Mouse (Mus musculus): ENCODE results near the gene Acvr2b. TPM values are rescaled to one million over a fixed set of nuclear protein-coding genes. Genes with fewer than 3 reads are reported as not detected.
A peak's percentile ranks its signal among the peaks of the same experiment; 100 is the strongest.
"Not testable (repeated sequence)": the region's sequence is repeated elsewhere in the genome, so short reads cannot be mapped to it uniquely, and the experiment has no call there.

The Acvr2b gene
- 19.3 and 20.3 TPM in 2 replicates for polyA plus RNA-seq (2015; fragmentation: Nextera tagmentation; extraction: Ambion mirVana)

- peak within 1 kb of the TSS; percentile 84 for H3K9ac ChIP-seq
- no peaks in the 10 kb centered on the region for H3K27me3 ChIP-seq (replicated peaks)
- peak within 1 kb of the TSS; percentile 98 for H3K4me2 ChIP-seq
- no peaks in the 10 kb centered on the region for H3K36me3 ChIP-seq
- no peaks in the 10 kb centered on the region for H3K9me3 ChIP-seq
- peaks cover 15% of the 10 kb centered on the region for H3K4me1 ChIP-seq
- ATAC-seq (ENCODE audit: insufficient read depth, low FRiP score, low read depth): peak; percentile 92
- WGBS: under 1% methylated on average over 31 of the region's 32 CpGs
- peak within 1 kb of the TSS; percentile 96 for H3K27ac ChIP-seq
- peak within 1 kb of the TSS; percentile 87 for H3K4me3 ChIP-seq (replicated peaks)
Observed at GRCm38 (mm10) chr9:119401801-119402214, at the start of gene Acvr2b. TSS of gene Acvr2b (plus strand) at chr9:119402118.

GRCm38 (mm10) chr9:119353926-119354325, 48.0 kb upstream of the Acvr2b start:
- 62% methylated on average over 6 of the region's 6 CpGs for WGBS
- Histone ChIP-seq H3K4me2 (no peak overlapping the region), H3K9me3 (no peaks in the 10 kb centered on the region), H3K36me3 (peaks cover 12% of the 10 kb centered on the region), H3K27ac (no peak overlapping the region), H3K27me3 (replicated peaks) (no peaks in the 10 kb centered on the region), H3K4me3 (replicated peaks) (no peak overlapping the region), H3K9ac (no peak overlapping the region), H3K4me1 (peaks cover 3% of the 10 kb centered on the region; the same call in 1 of the 2 replicates)
- no peak for ATAC-seq (ENCODE audit: insufficient read depth, low FRiP score, low read depth)

GRCm38 (mm10) chr9:119355943-119356342, 46.0 kb upstream of the Acvr2b start:
- Histone ChIP-seq H3K4me2 (no peak overlapping the region), H3K4me1 (peaks cover 3% of the 10 kb centered on the region; the same call in 1 of the 2 replicates), H3K36me3 (peaks cover 5% of the 10 kb centered on the region; the same call in 1 of the 2 replicates), H3K27ac (no peak overlapping the region), H3K27me3 (replicated peaks) (no peaks in the 10 kb centered on the region), H3K9ac (no peak overlapping the region), H3K9me3 (no peaks in the 10 kb centered on the region), H3K4me3 (replicated peaks) (no peak overlapping the region)
- WGBS: 62% methylated on average over 6 of the region's 6 CpGs
- no peak for ATAC-seq (ENCODE audit: insufficient read depth, low FRiP score, low read depth)

GRCm38 (mm10) chr9:119357331-119358057, 44.4 kb upstream of the Acvr2b start, which contains the start of gene Xylb:
TSS of gene Xylb (plus strand) at chr9:119357381.
- Histone ChIP-seq H3K27ac (no peak within 1 kb of the TSS), H3K4me1 (peaks cover 3% of the 10 kb centered on the region; the same call in 1 of the 2 replicates), H3K4me2 (peak within 1 kb of the TSS; percentile 87), H3K9me3 (no peaks in the 10 kb centered on the region), H3K36me3 (no peaks in the 10 kb centered on the region), H3K4me3 (replicated peaks) (peak within 1 kb of the TSS; percentile 81), H3K27me3 (replicated peaks) (no peaks in the 10 kb centered on the region), H3K9ac (peak within 1 kb of the TSS; percentile 44)
- 2% methylated on average over 63 of the region's 65 CpGs for WGBS
- peak; percentile 86 for ATAC-seq (ENCODE audit: insufficient read depth, low FRiP score, low read depth)

- no peak overlapping the region for H3K27ac ChIP-seq
- peak overlapping the region; percentile 81 for H3K4me3 ChIP-seq (replicated peaks)
- H3K9me3 ChIP-seq: no peaks in the 10 kb centered on the region
- H3K36me3 ChIP-seq: no peaks in the 10 kb centered on the region
- no peak overlapping the region; the same call in 1 of the 2 replicates for H3K9ac ChIP-seq
- WGBS: 44% methylated on average over 9 of the region's 9 CpGs
- peak overlapping the region; percentile 87 for H3K4me2 ChIP-seq
- peaks cover 3% of the 10 kb centered on the region; the same call in 1 of the 2 replicates for H3K4me1 ChIP-seq
- ATAC-seq (ENCODE audit: insufficient read depth, low FRiP score, low read depth): no peak
- no peaks in the 10 kb centered on the region for H3K27me3 ChIP-seq (replicated peaks)
Observed at GRCm38 (mm10) chr9:119358058-119358429, 43.9 kb upstream of the Acvr2b start.

- no peaks in the 10 kb centered on the region for H3K36me3 ChIP-seq
- H3K27me3 ChIP-seq (replicated peaks): no peaks in the 10 kb centered on the region
- no peak overlapping the region for H3K4me2 ChIP-seq
- ATAC-seq (ENCODE audit: insufficient read depth, low FRiP score, low read depth): no peak
- WGBS: 87% methylated on average over 5 of the region's 5 CpGs
- H3K9me3 ChIP-seq: no peaks in the 10 kb centered on the region
- no peak overlapping the region for H3K4me3 ChIP-seq (replicated peaks)
- peaks cover 3% of the 10 kb centered on the region; the same call in 1 of the 2 replicates for H3K4me1 ChIP-seq
- no peak overlapping the region for H3K9ac ChIP-seq
- no peak overlapping the region for H3K27ac ChIP-seq
Observed at GRCm38 (mm10) chr9:119361416-119361815, 40.5 kb upstream of the Acvr2b start.

- ATAC-seq (ENCODE audit: insufficient read depth, low FRiP score, low read depth): 0 out of 2 replicates have a peak, but pooled peaks have one; percentile 10
- no peaks in the 10 kb centered on the region for H3K4me1 ChIP-seq
- no peaks in the 10 kb centered on the region for H3K9me3 ChIP-seq
- 77% methylated on average over 12 of the region's 12 CpGs for WGBS
- 0 out of 2 replicates have a peak, but pooled peaks cover 3% of the 10 kb centered on the region for H3K36me3 ChIP-seq
- H3K9ac ChIP-seq: no peak overlapping the region
- H3K4me2 ChIP-seq: no peak overlapping the region
- no peak overlapping the region for H3K27ac ChIP-seq
- H3K27me3 ChIP-seq (replicated peaks): no peaks in the 10 kb centered on the region
- no peak overlapping the region for H3K4me3 ChIP-seq (replicated peaks)
Observed at GRCm38 (mm10) chr9:119363229-119363628, 38.7 kb upstream of the Acvr2b start.

GRCm38 (mm10) chr9:119365284-119365683, 36.6 kb upstream of the Acvr2b start, which contains the start of gene Slc22a14:
TSS of gene Slc22a14 (minus strand) at chr9:119365553.
- H3K4me2 ChIP-seq: no peak within 1 kb of the TSS
- H3K4me3 ChIP-seq (replicated peaks): no peak within 1 kb of the TSS
- 65% methylated on average over 7 of the region's 7 CpGs for WGBS
- H3K27ac ChIP-seq: no peak within 1 kb of the TSS
- no peak for ATAC-seq (ENCODE audit: insufficient read depth, low FRiP score, low read depth)
- no peaks in the 10 kb centered on the region for H3K4me1 ChIP-seq
- no peaks in the 10 kb centered on the region for H3K27me3 ChIP-seq (replicated peaks)
- H3K9ac ChIP-seq: no peak within 1 kb of the TSS
- no peaks in the 10 kb centered on the region for H3K9me3 ChIP-seq
- H3K36me3 ChIP-seq: 0 out of 2 replicates have a peak, but pooled peaks cover 5% of the 10 kb centered on the region

GRCm38 (mm10) chr9:119368367-119368766, 33.6 kb upstream of the Acvr2b start:
- H3K9me3 ChIP-seq: no peaks in the 10 kb centered on the region
- H3K36me3 ChIP-seq: 0 out of 2 replicates have a peak, but pooled peaks cover 5% of the 10 kb centered on the region
- H3K27ac ChIP-seq: no peak overlapping the region
- no peaks in the 10 kb centered on the region for H3K4me1 ChIP-seq
- no peak overlapping the region for H3K9ac ChIP-seq
- WGBS: 87% methylated on average over 3 of the region's 3 CpGs
- no peak overlapping the region for H3K4me2 ChIP-seq
- ATAC-seq (ENCODE audit: insufficient read depth, low FRiP score, low read depth): no peak
- H3K4me3 ChIP-seq (replicated peaks): no peak overlapping the region
- H3K27me3 ChIP-seq (replicated peaks): no peaks in the 10 kb centered on the region

GRCm38 (mm10) chr9:119370770-119371169, 31.1 kb upstream of the Acvr2b start:
- not testable (repeated sequence) for H3K36me3 ChIP-seq; H3K4me3 ChIP-seq (replicated peaks); ATAC-seq (ENCODE audit: insufficient read depth, low FRiP score, low read depth); H3K9ac ChIP-seq; H3K9me3 ChIP-seq; H3K27ac ChIP-seq; H3K27me3 ChIP-seq (replicated peaks); H3K4me2 ChIP-seq; H3K4me1 ChIP-seq
- WGBS: 85% methylated on average over 4 of the region's 4 CpGs

- H3K27ac ChIP-seq: no peak overlapping the region
- no peak overlapping the region for H3K4me3 ChIP-seq (replicated peaks)
- H3K36me3 ChIP-seq: 0 out of 2 replicates have a peak, but pooled peaks cover 5% of the 10 kb centered on the region
- no peaks in the 10 kb centered on the region for H3K27me3 ChIP-seq (replicated peaks)
- H3K4me2 ChIP-seq: no peak overlapping the region
- ATAC-seq (ENCODE audit: insufficient read depth, low FRiP score, low read depth): no peak
- no peaks in the 10 kb centered on the region for H3K4me1 ChIP-seq
- H3K9me3 ChIP-seq: no peaks in the 10 kb centered on the region
- no peak overlapping the region for H3K9ac ChIP-seq
- 54% methylated on average over 4 of the region's 4 CpGs for WGBS
Observed at GRCm38 (mm10) chr9:119371251-119371650, 30.7 kb upstream of the Acvr2b start.

- ATAC-seq (ENCODE audit: insufficient read depth, low FRiP score, low read depth): no peak
- no peak overlapping the region for H3K27ac ChIP-seq
- H3K9me3 ChIP-seq: no peaks in the 10 kb centered on the region
- no peak overlapping the region for H3K4me2 ChIP-seq
- no peaks in the 10 kb centered on the region for H3K4me1 ChIP-seq
- H3K36me3 ChIP-seq: no peaks in the 10 kb centered on the region
- H3K9ac ChIP-seq: no peak overlapping the region
- WGBS: 68% methylated on average over 3 of the region's 3 CpGs
- H3K27me3 ChIP-seq (replicated peaks): no peaks in the 10 kb centered on the region
- no peak overlapping the region for H3K4me3 ChIP-seq (replicated peaks)
Observed at GRCm38 (mm10) chr9:119375008-119375407, 26.9 kb upstream of the Acvr2b start.
